Mouse (Mus musculus) intestine, embryonic 16.5 days (tissue): ENCODE measurements at regions not wholly inside any gene's neighbourhood (a gene's known extent, or its start where the extent isn't known, plus 50 kb on each side); places are given as distances from the start of the nearest gene placed in this dataset.

Experiments used
- ATAC-seq: fragments of 200-750 bp; cut with Nextera tagmentation; 2 replicates; pipeline ENCODE4 v1.8.0; 2017; ENCODE audit warnings: moderate TSS enrichment, moderate library complexity
- H3K27ac ChIP-seq: fragments of 300-500 bp; sonication (generic); 2 replicates; pipeline ENCODE4 v1.5.1; 2014; ENCODE audit warnings: mild to moderate bottlenecking, low read length
- H3K27me3 ChIP-seq: fragments of 300-500 bp; sonication (generic); replicated peaks from 2 replicates; pipeline ENCODE4 v1.6.1; 2014; ENCODE audit warnings: low read length, control low read depth, mixed read lengths; ENCODE audit not compliant: control insufficient read depth, insufficient read depth
- H3K36me3 ChIP-seq: fragments of 300-500 bp; sonication (generic); 2 replicates; pipeline ENCODE4 v1.6.1; 2014; ENCODE audit warnings: low read length, control low read depth; ENCODE audit not compliant: control insufficient read depth, insufficient read depth
- H3K4me1 ChIP-seq: fragments of 300-500 bp; sonication (generic); 2 replicates; pipeline ENCODE4 v1.6.1; 2014; ENCODE audit warnings: low read length, control low read depth, mixed read lengths; ENCODE audit not compliant: control insufficient read depth, insufficient read depth
- H3K4me2 ChIP-seq: fragments of 300-500 bp; sonication (generic); 2 replicates; pipeline ENCODE4 v1.6.1; 2014; ENCODE audit warnings: low read depth, low read length, control low read depth
- H3K4me3 ChIP-seq: fragments of 300-500 bp; sonication (generic); 2 replicates; pipeline ENCODE4 v1.5.1; 2014; ENCODE audit warnings: mild to moderate bottlenecking, low read length
- H3K9ac ChIP-seq: fragments of 300-500 bp; sonication (generic); 2 replicates; pipeline ENCODE4 v1.6.1; 2014; ENCODE audit warnings: low read depth, low read length
- H3K9me3 ChIP-seq: fragments of 300-500 bp; sonication (generic); 2 replicates; pipeline ENCODE4 v1.6.1; 2016; ENCODE audit warnings: low read length, control low read depth; ENCODE audit not compliant: control insufficient read depth
- WGBS: fragments of 180-500 bp; shearing (Covaris S2); extraction: QIAGEN DNeasy Blood & Tissue Kit; methylation state at CpG from one replicate; pipeline ENCODE4 v1.1.7; 2014; 5-methylcytosine and 5-hydroxymethylcytosine counted together

DNA sequence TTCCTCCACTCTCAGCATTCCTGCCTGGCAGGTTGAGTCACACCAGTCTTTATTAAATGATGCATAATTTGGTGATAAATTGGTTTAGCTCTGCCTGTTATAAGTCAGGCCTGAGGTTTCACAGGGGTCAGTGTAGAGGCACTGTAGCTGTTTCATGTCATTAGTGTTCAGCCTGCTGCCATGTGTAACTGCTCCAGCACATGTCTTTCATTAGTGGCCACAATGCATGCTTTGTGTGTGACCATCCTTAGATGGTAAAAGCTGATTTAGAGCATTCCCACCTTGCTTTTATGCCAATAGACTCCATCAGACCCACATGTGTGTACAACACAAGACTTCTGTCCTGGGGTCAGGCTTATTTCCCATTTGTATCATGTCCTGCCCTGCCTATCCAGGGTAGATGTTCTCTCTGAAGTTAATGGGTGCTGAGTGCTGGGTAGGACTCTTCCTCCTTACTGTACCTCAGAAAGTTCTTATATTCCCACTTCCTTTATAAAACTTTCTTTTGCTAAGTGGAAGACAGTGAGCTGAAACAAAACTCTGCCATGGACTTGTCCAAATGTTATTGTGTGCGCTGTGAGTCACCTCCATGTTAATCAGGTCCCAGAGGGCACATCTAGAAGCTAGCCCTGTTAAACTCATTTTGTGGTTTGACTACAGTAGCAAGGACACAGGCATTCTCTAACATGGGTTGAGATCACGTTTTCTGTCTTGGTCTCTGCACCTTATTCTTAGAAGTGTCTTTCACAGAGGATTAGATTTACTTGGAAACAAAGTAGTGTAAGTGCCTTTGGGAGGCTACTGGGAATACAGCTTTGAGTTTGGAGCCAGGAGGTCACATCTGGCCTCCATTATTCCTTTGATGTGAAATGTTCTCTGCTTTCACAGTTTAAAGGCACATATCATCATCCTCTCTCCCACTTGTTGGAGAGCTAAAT lies 316.5 kb downstream of the Hace1 start:
- H3K27me3 ChIP-seq: no peaks in the 10 kb centered on the region
- no peak overlapping the region for H3K4me2 ChIP-seq
- H3K27ac ChIP-seq: no peak overlapping the region
- H3K4me3 ChIP-seq: no peak overlapping the region
- H3K36me3 ChIP-seq: no peaks in the 10 kb centered on the region
- 76% methylated on average over 2 of the region's 2 CpGs for WGBS
- no peaks in the 10 kb centered on the region for H3K9me3 ChIP-seq
- no peak for ATAC-seq
- no peak overlapping the region for H3K9ac ChIP-seq
- no peaks in the 10 kb centered on the region for H3K4me1 ChIP-seq

DNA sequence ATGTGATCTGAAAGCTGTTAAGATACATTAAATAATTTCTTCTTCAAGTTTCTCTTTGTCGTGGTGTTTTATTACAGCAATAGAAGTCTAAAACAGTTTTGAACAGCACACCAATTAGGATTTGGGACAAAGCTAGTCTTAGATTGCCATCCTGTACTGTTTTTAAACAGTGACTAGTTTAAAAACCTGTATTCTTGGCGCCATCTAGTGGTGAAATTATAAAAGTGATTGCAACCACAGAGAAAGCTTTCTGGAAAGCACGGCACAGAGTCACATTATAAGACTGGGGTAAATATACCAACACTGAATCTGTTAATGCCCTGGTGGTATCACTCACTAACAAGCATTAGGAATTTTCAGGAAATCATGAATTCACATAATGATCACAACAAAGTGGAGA lies 339.3 kb downstream of the Hace1 start:
- H3K4me1 ChIP-seq: no peaks in the 10 kb centered on the region
- H3K27ac ChIP-seq: no peak overlapping the region
- H3K27me3 ChIP-seq: no peaks in the 10 kb centered on the region
- no peak overlapping the region for H3K4me3 ChIP-seq
- H3K9me3 ChIP-seq: no peaks in the 10 kb centered on the region
- WGBS: 18% methylated on average over 3 of the region's 3 CpGs
- ATAC-seq: no peak
- no peak overlapping the region for H3K9ac ChIP-seq
- no peak overlapping the region for H3K4me2 ChIP-seq
- H3K36me3 ChIP-seq: no peaks in the 10 kb centered on the region

DNA sequence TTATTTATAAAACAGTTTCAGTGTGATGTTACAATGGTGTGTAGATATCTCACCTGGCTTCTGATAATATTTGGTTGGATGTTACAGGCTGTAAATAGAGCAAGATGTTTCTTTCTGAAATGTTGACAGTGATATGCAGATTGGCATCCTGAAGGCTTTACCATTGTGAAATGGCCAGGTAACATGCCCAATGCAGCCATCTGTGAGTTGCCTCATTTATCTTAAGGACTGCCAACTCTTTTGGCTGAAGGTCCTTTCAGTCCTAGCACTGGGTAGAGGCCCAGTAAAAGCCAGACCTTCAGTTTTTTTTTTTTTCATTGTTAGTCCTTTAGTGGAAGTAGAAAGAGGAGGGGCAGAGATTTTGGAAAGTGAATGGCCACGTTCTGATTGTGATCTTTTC lies 348.1 kb downstream of the Hace1 start:
- Histone ChIP-seq H3K9ac (no peak overlapping the region), H3K27me3 (no peaks in the 10 kb centered on the region), H3K4me1 (no peaks in the 10 kb centered on the region), H3K27ac (no peak overlapping the region), H3K4me2 (no peak overlapping the region), H3K4me3 (no peak overlapping the region), H3K9me3 (no peaks in the 10 kb centered on the region), H3K36me3 (no peaks in the 10 kb centered on the region)
- no peak for ATAC-seq
- 44% methylated on average over 1 of the region's 1 CpGs for WGBS

DNA sequence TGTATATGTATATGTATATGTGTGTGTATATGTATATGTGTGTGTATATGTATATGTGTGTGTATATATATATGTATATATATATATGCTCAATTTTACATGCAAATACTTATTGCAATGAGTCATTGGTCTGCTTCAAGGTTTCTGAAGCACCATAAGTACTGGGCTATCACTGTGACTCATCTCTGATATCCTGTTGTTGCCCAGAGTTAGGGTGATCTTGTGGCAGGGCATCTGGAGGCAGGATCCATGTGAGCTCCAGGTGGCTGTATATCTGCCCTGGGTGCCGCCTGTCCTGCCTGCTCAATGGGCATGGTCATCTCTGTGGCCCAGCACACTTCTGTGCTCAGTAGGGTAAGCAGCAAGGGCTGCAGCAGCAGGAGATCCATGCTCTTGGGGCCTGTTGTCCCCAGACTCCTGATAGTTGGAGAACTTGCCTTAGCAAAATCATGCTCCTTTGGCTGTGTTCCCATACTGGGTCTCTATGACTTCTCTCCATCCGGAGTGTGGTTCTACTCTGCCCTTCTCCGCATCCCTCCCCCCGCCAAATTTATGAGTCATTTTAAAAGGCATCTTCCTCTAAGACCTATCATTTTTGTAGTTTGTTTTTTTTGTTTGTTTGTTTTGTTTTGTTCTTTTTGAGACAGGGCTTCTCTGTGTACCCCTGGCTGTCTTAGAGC lies 356.1 kb downstream of the Hace1 start:
- H3K9me3 ChIP-seq: no peaks in the 10 kb centered on the region
- ATAC-seq: no peak
- no peak overlapping the region for H3K27ac ChIP-seq
- WGBS: 90% methylated on average over 4 of the region's 4 CpGs
- no peaks in the 10 kb centered on the region for H3K36me3 ChIP-seq
- H3K4me3 ChIP-seq: no peak overlapping the region
- no peak overlapping the region for H3K4me2 ChIP-seq
- no peaks in the 10 kb centered on the region for H3K27me3 ChIP-seq
- no peak overlapping the region for H3K9ac ChIP-seq
- H3K4me1 ChIP-seq: no peaks in the 10 kb centered on the region

DNA sequence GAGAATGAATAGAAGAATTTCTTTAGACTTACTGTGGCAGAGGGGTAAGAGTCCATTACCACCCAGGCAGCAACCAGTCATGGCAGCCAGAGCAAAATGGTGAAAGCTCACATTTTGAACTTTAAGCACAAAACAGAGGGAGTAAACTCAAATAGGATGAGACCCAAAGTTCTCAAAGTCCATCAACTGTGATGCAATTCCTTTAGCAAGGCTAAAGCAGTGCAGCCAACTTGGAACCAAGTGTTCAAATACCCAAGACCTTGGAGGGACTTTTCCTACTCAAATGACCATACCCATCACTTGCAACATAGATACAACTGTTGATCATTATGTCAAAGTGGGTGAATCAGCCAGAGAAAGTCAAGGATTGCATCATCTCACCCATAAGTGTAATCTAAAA lies 380.1 kb downstream of the Hace1 start:
- no peak for ATAC-seq
- Histone ChIP-seq H3K4me1 (no peaks in the 10 kb centered on the region), H3K27me3 (no peaks in the 10 kb centered on the region), H3K27ac (no peak overlapping the region), H3K4me3 (no peak overlapping the region), H3K36me3 (no peaks in the 10 kb centered on the region), H3K9me3 (no peaks in the 10 kb centered on the region), H3K4me2 (no peak overlapping the region), H3K9ac (no peak overlapping the region)

DNA sequence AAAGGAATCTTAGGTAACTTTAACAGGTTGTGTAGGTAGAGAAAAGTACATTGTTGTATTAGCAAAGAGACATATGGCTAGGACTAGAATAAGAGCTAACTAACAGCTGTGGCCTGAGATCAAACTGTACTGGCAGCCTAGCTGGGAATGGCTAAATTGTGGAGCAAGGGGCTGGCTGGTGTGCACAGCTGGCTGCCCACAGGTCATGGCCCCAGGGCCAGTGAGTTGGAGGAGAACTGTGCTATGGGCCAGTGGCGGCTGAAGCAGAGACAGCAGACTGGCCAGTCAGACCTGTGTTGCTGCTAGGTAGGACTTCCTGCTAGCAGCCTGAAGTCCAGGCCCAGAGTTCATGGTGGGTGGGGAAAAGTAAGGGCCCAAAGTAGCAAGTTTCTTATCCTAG lies 394.6 kb downstream of the Hace1 start:
- Histone ChIP-seq H3K4me2 (no peak overlapping the region), H3K9ac (no peak overlapping the region), H3K4me1 (no peaks in the 10 kb centered on the region), H3K9me3 (no peaks in the 10 kb centered on the region), H3K27me3 (no peaks in the 10 kb centered on the region), H3K27ac (no peak overlapping the region), H3K36me3 (no peaks in the 10 kb centered on the region), H3K4me3 (no peak overlapping the region)
- 62% methylated on average over 1 of the region's 1 CpGs for WGBS
- ATAC-seq: no peak

DNA sequence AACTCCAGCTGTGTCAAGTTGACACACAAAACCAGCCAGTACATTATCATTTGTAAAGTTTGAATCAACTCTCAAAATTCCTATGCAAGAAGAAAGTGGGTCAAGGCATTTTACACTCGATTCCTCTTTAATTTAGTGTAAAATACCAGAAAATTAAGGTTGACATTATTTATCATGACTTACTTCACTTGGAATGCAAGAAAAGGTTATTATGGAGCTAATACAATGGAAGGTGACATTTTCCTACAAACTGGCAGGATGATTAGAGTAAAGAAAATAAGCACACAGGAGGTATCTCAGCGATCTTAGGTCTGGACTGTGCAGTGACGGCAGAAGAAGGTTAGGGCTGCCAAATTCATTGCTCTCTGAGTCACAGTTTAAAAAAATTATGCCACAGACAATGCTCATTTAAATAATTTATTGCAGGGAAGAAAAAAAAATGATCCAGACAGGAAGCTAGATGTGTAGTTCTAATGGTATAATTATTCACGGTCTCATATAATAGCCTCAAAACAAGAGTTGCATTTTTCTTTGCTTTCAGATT lies 405.2 kb downstream of the Hace1 start:
- no peak for ATAC-seq
- Histone ChIP-seq H3K36me3 (no peaks in the 10 kb centered on the region), H3K9me3 (no peaks in the 10 kb centered on the region), H3K27me3 (no peaks in the 10 kb centered on the region), H3K27ac (no peak overlapping the region), H3K4me2 (no peak overlapping the region), H3K4me3 (no peak overlapping the region), H3K9ac (no peak overlapping the region), H3K4me1 (no peaks in the 10 kb centered on the region)
- WGBS: 78% methylated on average over 4 of the region's 4 CpGs

DNA sequence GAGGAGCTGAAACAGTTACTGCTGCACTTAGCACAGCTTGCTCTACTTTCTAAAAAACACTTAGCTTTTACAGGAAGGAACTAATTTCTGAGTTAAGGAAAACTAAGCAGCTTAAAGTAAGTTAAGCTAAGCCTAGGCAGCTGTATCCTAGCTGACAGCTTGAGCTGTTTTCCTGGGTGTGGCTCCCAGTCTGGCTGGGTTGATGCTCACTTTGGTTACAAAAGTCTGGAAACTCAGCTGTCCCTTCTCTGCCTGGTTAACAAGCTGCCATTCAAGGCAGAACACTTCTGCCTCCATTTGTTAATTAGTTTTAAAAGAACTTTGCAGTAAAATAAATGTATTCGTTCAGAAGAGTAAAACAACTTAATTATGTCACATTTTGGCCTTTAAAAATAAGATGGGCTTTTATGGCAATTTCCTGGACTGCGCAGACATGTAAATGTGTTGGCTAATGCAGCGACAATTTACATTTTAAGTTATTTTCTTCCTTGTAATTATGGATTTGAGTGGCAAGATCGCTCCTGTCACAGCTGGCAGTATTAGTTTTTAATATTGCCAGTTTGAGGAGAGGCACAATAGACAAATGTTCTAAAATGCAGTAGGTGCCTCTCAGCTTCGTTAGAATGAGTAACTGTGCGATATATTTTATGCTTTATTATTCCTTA lies 406.2 kb downstream of the Hace1 start:
- no peaks in the 10 kb centered on the region for H3K36me3 ChIP-seq
- H3K4me2 ChIP-seq: no peak overlapping the region
- no peak for ATAC-seq
- H3K9ac ChIP-seq: no peak overlapping the region
- no peak overlapping the region for H3K4me3 ChIP-seq
- WGBS: 82% methylated on average over 6 of the region's 6 CpGs
- H3K4me1 ChIP-seq: no peaks in the 10 kb centered on the region
- no peaks in the 10 kb centered on the region for H3K9me3 ChIP-seq
- no peaks in the 10 kb centered on the region for H3K27me3 ChIP-seq
- H3K27ac ChIP-seq: no peak overlapping the region

DNA sequence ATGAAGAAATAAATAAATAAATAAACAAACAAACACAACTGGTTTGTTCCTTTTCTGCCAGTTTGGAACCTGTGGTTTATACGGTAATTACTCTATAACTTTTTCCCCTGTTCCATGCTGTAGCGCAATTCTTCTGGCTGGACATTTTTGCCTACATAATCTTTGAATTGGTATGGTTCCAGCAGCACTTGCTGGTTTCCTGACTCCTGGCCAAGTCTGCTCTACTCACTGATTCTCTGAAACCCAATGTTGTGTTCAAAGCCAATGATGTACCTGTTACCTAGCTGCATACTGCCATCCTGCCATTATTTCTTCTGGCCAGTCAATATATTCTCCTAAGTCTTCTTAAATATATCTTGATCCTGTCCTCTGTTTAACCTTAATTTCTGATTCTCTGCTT lies 408.7 kb downstream of the Hace1 start:
- Histone ChIP-seq H3K4me1 (no peaks in the 10 kb centered on the region), H3K27ac (no peak overlapping the region), H3K9ac (no peak overlapping the region), H3K27me3 (no peaks in the 10 kb centered on the region), H3K36me3 (no peaks in the 10 kb centered on the region), H3K4me2 (no peak overlapping the region), H3K4me3 (no peak overlapping the region), H3K9me3 (no peaks in the 10 kb centered on the region)
- WGBS: 84% methylated on average over 2 of the region's 2 CpGs
- ATAC-seq: no peak
